Mouse (Mus musculus) MEL (cell line): Measurements from ENCODE around the gene Adat3. TPM values are rescaled to one million over a fixed set of nuclear protein-coding genes. Genes with fewer than 3 reads are reported as not detected.

Experiments used
- DNase-seq: peaks from one replicate; pipeline ENCODE4 v3.0.0; 2011; ENCODE audit warnings: low read depth, low spot score
- H3K27ac ChIP-seq: 2 replicates; pipeline ENCODE4 v1.5.1; 2012; ENCODE audit warnings: low read depth, mild to moderate bottlenecking, control low read depth, low read length, moderate library complexity; ENCODE audit not compliant: control insufficient read depth
- H3K27me3 ChIP-seq, 2 experiments: fragments of 150-350 bp in 1 of 2; sonication (generic) in 1 of 2; 2 replicates each; pipeline ENCODE4 v1.6.1; 2012; ENCODE audit warnings: low read length in 2 of 2, mild to moderate bottlenecking in 2 of 2, improper control_type of control experiment in 1 of 2, moderate library complexity in 1 of 2; ENCODE audit not compliant: insufficient read depth in 2 of 2, control insufficient read depth in 1 of 2
- H3K36me3 ChIP-seq, 2 experiments: 2 replicates each; pipeline ENCODE4 v1.6.1; 2012 to 2014; ENCODE audit warnings: low read length in 2 of 2, improper control_type of control experiment in 1 of 2, inconsistent platforms in 1 of 2, mild to moderate bottlenecking in 1 of 2; ENCODE audit not compliant: insufficient read depth in 2 of 2, control insufficient read depth in 1 of 2
- H3K4me1 ChIP-seq, 2 experiments: fragments of 150-350 bp in 1 of 2; sonication (generic) in 1 of 2; 2 replicates each; pipeline ENCODE4 v1.6.1; 2012; ENCODE audit warnings: low read length in 2 of 2, improper control_type of control experiment in 1 of 2, mild to moderate bottlenecking in 1 of 2; ENCODE audit not compliant: insufficient read depth in 2 of 2, control insufficient read depth in 1 of 2
- H3K4me3 ChIP-seq, 2 experiments: fragments of 150-350 bp in 1 of 2; sonication (generic) in 1 of 2; 2 replicates each; pipeline ENCODE4 v1.5.1; 2012; ENCODE audit warnings: low read depth in 2 of 2, low read length in 2 of 2, mild to moderate bottlenecking in 2 of 2, moderate library complexity in 2 of 2, control low read depth in 1 of 2, improper control_type of control experiment in 1 of 2; ENCODE audit not compliant: control insufficient read depth in 1 of 2, insufficient read depth in 1 of 2
- H3K79me2 ChIP-seq: 2 replicates; pipeline ENCODE4 v1.6.1; 2012; ENCODE audit warnings: mild to moderate bottlenecking, low read length, moderate library complexity; ENCODE audit not compliant: control insufficient read depth, poor library complexity, insufficient read depth
- H3K9ac ChIP-seq: 2 replicates; pipeline ENCODE4 v1.6.1; 2012; ENCODE audit warnings: low read depth, mild to moderate bottlenecking, control low read depth, low read length, moderate library complexity; ENCODE audit not compliant: control insufficient read depth, poor library complexity, severe bottlenecking
- H3K9me3 ChIP-seq: fragments of 150-350 bp; sonication (generic); replicated peaks from 2 replicates; pipeline ENCODE4 v1.6.1; 2012; ENCODE audit warnings: mild to moderate bottlenecking, low read length, improper control_type of control experiment, moderate library complexity; ENCODE audit not compliant: insufficient read depth
- CHD1 ChIP-seq: IDR thresholded peaks from 2 replicates; pipeline ENCODE4 v1.6.1; 2012; ENCODE audit warnings: low read depth, mild to moderate bottlenecking, inconsistent platforms, low read length, improper control_type of control experiment
- CTCF ChIP-seq, 3 experiments: IDR thresholded peaks in 2 of 3; conservative IDR thresholded peaks in 1 of 3; 2 replicates each; pipeline ENCODE4 v1.5.1; 2011 to 2012; ENCODE audit warnings: low read length in 3 of 3, low read depth in 2 of 3, mild to moderate bottlenecking in 2 of 3, improper control_type of control experiment in 1 of 3, inconsistent platforms in 1 of 3, mixed read lengths in 1 of 3, moderate library complexity in 1 of 3; ENCODE audit not compliant: control insufficient read depth in 1 of 3, insufficient read depth in 1 of 3, poor library complexity in 1 of 3, severe bottlenecking in 1 of 3
- E2F4 ChIP-seq: IDR thresholded peaks from 2 replicates; pipeline ENCODE4 v1.6.1; 2011; ENCODE audit warnings: low read depth, low read length, improper control_type of control experiment, borderline replicate concordance
- KAT2A ChIP-seq: conservative IDR thresholded peaks from 2 replicates; pipeline ENCODE4 v1.6.1; 2012; ENCODE audit warnings: low read depth, low read length, improper control_type of control experiment, inconsistent platforms
- MAX ChIP-seq: IDR thresholded peaks from 2 replicates; pipeline ENCODE4 v1.6.1; 2011; ENCODE audit warnings: low read length, improper control_type of control experiment
- MEF2A ChIP-seq: IDR thresholded peaks from 2 replicates; pipeline ENCODE4 v1.6.1; 2014; ENCODE audit warnings: low read depth, mild to moderate bottlenecking, inconsistent platforms, low read length, improper control_type of control experiment; ENCODE audit not compliant: poor library complexity, insufficient replicate concordance, severe bottlenecking; ENCODE audit errors: extremely low read depth
- POLR2A ChIP-seq, 2 experiments: IDR thresholded peaks; 2 replicates each; pipeline ENCODE4 v1.6.1; 2011 to 2012; ENCODE audit warnings: low read length in 2 of 2, mild to moderate bottlenecking in 2 of 2, control low read depth in 1 of 2, improper control_type of control experiment in 1 of 2, low read depth in 1 of 2, moderate library complexity in 1 of 2; ENCODE audit not compliant: control insufficient read depth in 1 of 2, insufficient read depth in 1 of 2, poor library complexity in 1 of 2
- RAD21 ChIP-seq: IDR thresholded peaks from 2 replicates; pipeline ENCODE4 v1.6.1; 2011; ENCODE audit warnings: mild to moderate bottlenecking, low read depth, low read length, improper control_type of control experiment
- RCOR1 ChIP-seq: IDR thresholded peaks from 2 replicates; pipeline ENCODE4 v1.6.1; 2012; ENCODE audit warnings: low read depth, mild to moderate bottlenecking, inconsistent platforms, low read length, improper control_type of control experiment
- SMC3 ChIP-seq: IDR thresholded peaks from 2 replicates; pipeline ENCODE4 v1.6.1; 2011; ENCODE audit warnings: low read depth, low read length, improper control_type of control experiment
- TCF12 ChIP-seq: IDR thresholded peaks from 2 replicates; pipeline ENCODE4 v1.6.1; 2014; ENCODE audit warnings: low read depth, mild to moderate bottlenecking, inconsistent platforms, low read length, improper control_type of control experiment, moderate library complexity
- USF1 ChIP-seq: IDR thresholded peaks from 2 replicates; pipeline ENCODE4 v1.6.1; 2014; ENCODE audit warnings: low read depth, mild to moderate bottlenecking, inconsistent platforms, low read length, improper control_type of control experiment, moderate library complexity
- ZC3H11A ChIP-seq: IDR thresholded peaks from 2 replicates; pipeline ENCODE4 v1.6.1; 2012; ENCODE audit warnings: low read depth, mild to moderate bottlenecking, inconsistent platforms, low read length, improper control_type of control experiment
- ZNF384 ChIP-seq: IDR thresholded peaks from 2 replicates; pipeline ENCODE4 v1.6.1; 2012; ENCODE audit warnings: low read depth, mild to moderate bottlenecking, inconsistent platforms, low read length, improper control_type of control experiment
- polyA plus RNA-seq, 2 experiments: library from polyadenylated mRNA; stranded (reverse) in 1 of 2; unstranded in 1 of 2; fragments of >175 nt in 1 of 2; fragments of >200 nt in 1 of 2; gene quantifications; 2 replicates each; pipeline versions ENCODE4 v1.2.1 to v1.2.4; 2012; ENCODE audit warnings: low replicate concordance in 2 of 2, low read depth in 1 of 2; ENCODE audit not compliant: insufficient read length in 2 of 2, insufficient read depth in 1 of 2, missing spikeins in 1 of 2
- total RNA-seq: library from RNA; depleted of rRNA; stranded (reverse); fragments of 300-350 nt; gene quantifications from 2 replicates; pipeline ENCODE4 v1.2.3, GENCODE M21; 2012

Adat3 gene
- total and polyA plus RNA-seq, 3 experiments, result 7.4 to 7.7 TPM; not detected in 1

GRCm38 (mm10) chr10:80557346-80557965, 45.2 kb upstream of the Adat3 start:
- H3K9me3 ChIP-seq, result no peaks in the 10 kb centered on the region
- TF ChIP-seq RAD21 (peak; percentile 50), ZC3H11A (peak; percentile 34; the same call in 1 of the 2 replicates), CHD1 (no peak), KAT2A (no peak), ZNF384 (no peak), SMC3 (peak; percentile 38), TCF12 (no peak), CTCF (IDR thresholded peaks at IDR 0.05 in 2 of 3, conservative IDR thresholded peaks at IDR 0.05 in 1 of 3; ENCODE audit: control insufficient read depth in 1 of 3, insufficient read depth in 1 of 3, low read depth in 2 of 3, low read length in 3 of 3, poor library complexity in 1 of 3, severe bottlenecking in 1 of 3) (peak; percentile 78 to 91 (median 79))
- TF ChIP-seq, all 39 proteins: peak for 4
- Histone ChIP-seq H3K9ac (no peak overlapping the region), H3K4me3 (no peak overlapping the region), H3K27ac (no peak overlapping the region), H3K27me3 (no peaks in the 10 kb centered on the region), H3K36me3 (peaks cover 3 to 21% of the 10 kb centered on the region in 2 experiments; a peak in 3 of 4 replicates), H3K79me2 (peaks cover 69% of the 10 kb centered on the region), H3K4me1 (peaks cover 3 to 29% of the 10 kb centered on the region in 2 experiments)
- peak; percentile 66 for DNase-seq

- DNase-seq, result no peak
- Histone ChIP-seq H3K79me2 (peaks cover 56% of the 10 kb centered on the region), H3K9me3 (no peaks in the 10 kb centered on the region), H3K4me3 (no peak overlapping the region), H3K27ac (no peak overlapping the region), H3K27me3 (no peaks in the 10 kb centered on the region), H3K9ac (no peak overlapping the region), H3K36me3 (peaks cover 3 to 13% of the 10 kb centered on the region in 2 experiments; a peak in 2 of 4 replicates), H3K4me1 (peaks cover 0 to 14% of the 10 kb centered on the region in 2 experiments; a peak in 3 of 4 replicates)
- TF ChIP-seq CTCF (IDR thresholded peaks at IDR 0.05 in 2 of 3, conservative IDR thresholded peaks at IDR 0.05 in 1 of 3; ENCODE audit: control insufficient read depth in 1 of 3, insufficient read depth in 1 of 3, low read depth in 2 of 3, low read length in 3 of 3, poor library complexity in 1 of 3, severe bottlenecking in 1 of 3) (no peak), ZC3H11A (no peak), MAX (no peak), RCOR1 (no peak), TCF12 (no peak), POLR2A (IDR thresholded peaks at IDR 0.05; ENCODE audit: control insufficient read depth in 1 of 2, insufficient read depth in 1 of 2, low read depth in 1 of 2, low read length in 2 of 2, poor library complexity in 1 of 2) (no peak), KAT2A (no peak), USF1 (no peak), MEF2A (no peak), E2F4 (no peak), RAD21 (no peak)
Observed at GRCm38 (mm10) chr10:80559431-80559830, 43.2 kb upstream of the Adat3 start.
